Mouse (Mus musculus): ENCODE measurements around the gene Tef.

Gene Tef

DNA sequence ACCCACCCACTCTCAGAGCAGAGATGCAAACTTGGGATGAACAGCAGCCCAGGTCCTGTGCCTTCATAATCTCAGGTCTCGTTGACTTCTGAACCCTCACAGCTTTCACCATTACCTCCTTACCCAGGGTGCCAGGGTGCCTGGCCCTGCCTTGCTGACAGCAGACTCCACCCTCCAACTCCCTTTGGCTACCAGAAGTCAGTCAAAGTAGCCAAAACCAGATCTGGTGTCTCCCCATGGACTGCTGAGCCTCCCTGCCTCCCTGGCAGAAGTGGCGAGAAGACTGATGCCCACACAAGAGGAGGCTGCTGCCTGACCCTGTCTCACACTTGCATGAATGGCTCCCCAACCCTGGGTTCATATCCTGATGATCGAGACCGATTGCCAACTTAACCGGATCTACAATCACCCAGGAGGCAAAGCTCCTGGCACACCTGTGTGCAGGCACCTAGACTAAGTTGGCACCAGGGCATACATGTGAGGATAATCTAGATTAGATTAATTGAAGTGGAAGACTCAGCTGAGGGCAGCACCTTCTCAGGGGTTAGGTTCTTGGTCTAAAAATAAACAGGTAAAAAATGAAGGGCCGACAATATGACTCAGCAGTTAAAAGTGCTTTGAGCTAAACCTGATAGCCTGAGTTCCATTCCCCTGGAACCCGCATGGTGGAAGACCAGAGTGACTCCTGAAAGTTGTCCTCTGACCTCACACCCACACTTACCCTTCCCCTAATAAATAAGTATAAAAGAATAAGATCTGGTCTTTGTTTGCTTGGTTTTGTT lies 26.4 kb downstream of the Tef start:
- no peak for DNase-seq (ENCODE audit: low spot score in 2 of 2)

DNA sequence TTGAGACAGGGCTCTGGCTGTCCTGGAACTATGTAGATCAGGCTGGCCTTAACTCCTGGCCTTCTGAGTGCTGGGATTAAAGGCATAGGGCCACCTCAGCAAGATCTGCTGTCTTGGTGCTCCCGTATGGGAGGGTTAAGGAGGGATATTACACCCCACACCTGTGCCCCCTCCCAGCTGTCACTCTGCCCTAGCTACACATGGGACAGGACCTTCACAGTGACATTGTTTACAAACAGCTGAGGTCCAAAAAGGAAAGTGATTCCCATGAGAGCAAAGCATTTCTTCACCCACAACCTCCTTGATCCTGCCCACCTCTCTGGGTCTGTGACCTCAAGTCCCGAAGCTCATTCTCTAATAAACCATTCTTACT lies 27.0 kb downstream of the Tef start:
- DNase-seq (ENCODE audit: low spot score in 2 of 2): no peak

DNA sequence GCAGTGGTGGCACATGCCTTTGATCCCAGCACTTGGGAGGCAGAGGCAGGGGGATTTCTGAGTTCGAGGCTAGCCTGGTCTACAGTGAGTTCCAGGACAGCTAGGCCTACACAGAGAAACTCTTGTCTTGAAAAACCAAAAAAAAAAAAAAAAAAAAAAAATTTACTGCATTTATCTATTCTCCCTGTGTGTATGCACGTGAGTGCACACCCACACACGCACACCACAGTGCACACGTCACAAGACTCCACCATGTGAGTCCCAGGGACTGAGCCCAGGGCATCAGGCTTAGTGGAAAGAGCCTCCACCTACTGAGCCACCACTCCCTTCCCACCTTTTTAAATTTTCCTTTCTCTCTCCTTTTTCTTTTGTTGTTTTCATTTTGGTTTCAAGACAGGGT lies 28.3 kb downstream of the Tef start:
- DNase-seq (ENCODE audit: low spot score in 2 of 2): no peak

DNA sequence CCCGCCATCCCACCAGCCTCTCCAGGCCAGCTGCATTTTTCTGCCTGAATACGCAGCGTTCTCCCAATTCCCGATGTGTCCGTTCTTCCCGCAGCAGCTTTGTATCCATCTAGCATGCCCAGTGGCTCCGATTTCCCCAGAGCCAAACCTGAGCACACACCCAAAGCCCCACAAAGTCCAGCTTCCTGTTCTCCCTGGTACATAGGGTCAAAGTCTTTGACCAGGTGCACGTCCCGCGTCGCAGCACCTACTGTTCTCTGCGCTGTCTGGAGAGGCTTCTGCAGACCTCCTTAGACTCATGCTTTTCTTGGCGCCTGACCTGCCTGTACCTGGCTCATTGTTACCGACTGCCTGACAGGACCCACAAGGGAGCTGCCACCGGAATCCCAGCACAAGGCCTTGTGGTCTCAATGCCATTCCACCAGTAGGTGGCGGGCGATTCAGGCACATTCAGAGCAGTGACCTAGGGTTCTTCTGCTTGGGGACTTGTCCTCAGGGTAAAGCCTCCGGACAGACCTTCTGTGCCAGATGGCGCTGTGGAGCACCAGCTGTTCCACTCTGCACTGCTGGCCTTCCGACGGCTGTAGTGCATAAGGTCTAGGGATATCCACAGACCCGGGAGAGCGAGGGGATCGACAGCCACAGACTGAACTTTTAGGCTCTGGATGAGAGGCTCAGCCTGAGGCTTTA lies 29.1 kb downstream of the Tef start:
- DNase-seq (ENCODE audit: low spot score in 2 of 2): peak; percentile 78 to 91

DNA sequence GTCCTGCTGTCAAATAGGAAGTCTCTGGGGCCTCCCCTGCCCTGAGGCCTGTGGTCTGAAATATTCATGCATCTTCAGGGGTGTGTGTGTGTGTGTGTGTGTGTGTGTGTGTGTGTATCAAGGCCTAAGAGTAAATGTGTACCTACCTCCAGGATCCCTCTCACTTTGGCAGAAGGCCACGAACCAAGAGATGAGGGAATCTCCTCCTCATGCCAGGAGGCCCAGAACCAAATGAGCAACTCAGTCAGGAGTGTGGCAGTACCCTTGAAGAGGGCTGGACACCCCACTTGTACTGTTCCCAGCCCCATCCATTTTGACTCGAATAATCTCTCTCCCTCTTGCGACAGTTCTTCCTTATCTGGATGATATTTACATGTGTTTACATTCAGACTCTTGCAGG lies 30.0 kb downstream of the Tef start:
- no peak for DNase-seq (ENCODE audit: low spot score in 2 of 2)

DNA sequence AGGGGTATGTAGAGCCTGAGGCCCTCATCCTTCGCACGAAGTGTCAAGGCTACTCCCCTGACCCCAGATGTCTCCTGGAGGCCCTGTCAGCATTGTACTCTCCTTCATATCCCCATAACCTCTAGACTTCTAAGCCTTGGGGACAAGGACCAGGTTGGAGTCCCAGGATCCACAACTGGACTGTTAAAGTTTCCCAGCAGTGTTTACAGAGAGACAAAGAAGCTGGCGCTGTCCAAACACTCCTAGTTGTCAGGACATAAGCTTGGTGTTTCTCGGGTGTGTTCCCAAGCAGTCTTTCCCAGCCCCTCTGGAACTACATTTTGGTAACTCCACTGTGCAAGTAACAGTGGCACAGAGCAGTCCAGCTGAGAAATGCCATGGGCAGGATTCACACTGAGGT lies 31.3 kb downstream of the Tef start:
- DNase-seq (ENCODE audit: low spot score in 2 of 2): no peak

DNA sequence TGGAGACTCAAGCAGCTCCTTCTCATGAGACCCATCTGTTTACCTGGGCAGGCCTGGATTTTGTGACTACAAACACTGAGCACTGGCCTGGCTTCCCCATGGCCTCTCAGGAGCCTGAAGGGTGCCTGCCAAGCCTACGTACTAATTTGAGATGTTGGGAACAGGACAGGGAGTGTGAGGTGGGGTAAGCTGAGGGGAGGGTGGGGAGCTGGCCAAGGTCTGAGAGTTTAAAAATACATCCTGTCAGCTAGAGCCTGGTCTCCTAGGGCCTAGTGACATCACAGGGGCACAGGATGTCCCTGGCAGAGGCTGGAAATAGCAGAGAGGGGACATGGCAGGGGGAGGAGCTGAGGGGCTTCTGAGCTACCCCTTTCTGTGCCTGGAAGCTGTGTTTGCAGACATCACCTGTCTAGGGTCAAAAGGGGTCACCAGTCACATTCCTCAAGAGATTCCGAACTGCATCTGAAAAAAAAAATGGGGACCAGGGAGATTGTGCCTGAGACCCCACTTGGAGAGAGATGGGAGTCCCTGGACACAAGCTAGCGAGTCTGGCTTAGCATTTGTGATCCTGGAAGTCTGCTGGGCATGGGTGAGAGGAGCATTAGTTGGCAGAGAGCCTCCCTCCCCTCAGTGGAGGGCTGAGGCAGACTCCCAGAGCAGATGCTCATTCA lies 32.1 kb downstream of the Tef start:
- no peak for DNase-seq (ENCODE audit: low spot score in 2 of 2)

DNA sequence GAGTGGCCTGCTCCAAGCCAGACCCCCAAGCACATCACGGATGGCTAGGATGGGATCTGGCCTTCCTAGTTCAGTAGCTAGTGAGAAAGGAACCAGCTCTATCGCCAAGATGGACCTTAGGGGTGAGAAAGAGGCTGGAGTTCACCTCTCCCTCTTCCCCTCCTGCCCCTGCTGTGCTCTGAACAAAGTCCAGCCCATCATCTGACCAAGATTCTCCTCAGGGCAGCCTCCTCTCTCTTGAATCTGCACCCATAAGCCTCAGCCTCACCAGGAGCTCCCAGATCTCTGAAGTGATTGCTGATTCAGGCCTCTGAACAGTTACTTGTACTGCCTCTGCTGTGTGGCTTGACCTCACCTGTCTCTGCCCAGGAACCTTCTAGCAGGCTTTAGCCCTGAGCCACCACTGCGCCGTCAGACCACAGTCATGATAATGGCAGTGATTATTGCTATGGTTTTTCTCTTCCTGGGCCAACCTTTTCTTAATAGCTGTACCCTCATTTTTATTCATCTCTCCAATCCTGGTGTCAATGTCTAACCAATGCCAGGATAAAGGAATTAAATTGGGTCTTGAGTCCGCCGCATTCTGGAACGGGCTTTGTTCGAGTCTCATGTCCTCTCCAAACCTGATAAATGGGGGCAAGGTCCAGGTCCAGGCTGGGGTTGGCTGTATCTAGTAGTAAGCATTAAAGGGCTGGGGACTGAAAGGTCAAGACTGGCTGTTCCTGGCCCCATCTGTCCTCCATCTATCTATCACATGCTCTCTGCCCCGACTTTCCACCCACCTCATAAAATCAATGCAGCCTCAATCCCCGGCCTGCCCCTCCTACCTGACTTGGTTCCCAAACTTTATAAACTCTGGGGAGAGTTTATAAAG lies 33.0 kb downstream of the Tef start:
- no peak for DNase-seq (ENCODE audit: low spot score in 2 of 2)

GRCm38 (mm10) chr15:81836124-81836821 lies 34.1 kb downstream of the Tef start:
- peak in 1 of 2 experiments; percentile 34 for DNase-seq (ENCODE audit: low spot score in 2 of 2)

DNA sequence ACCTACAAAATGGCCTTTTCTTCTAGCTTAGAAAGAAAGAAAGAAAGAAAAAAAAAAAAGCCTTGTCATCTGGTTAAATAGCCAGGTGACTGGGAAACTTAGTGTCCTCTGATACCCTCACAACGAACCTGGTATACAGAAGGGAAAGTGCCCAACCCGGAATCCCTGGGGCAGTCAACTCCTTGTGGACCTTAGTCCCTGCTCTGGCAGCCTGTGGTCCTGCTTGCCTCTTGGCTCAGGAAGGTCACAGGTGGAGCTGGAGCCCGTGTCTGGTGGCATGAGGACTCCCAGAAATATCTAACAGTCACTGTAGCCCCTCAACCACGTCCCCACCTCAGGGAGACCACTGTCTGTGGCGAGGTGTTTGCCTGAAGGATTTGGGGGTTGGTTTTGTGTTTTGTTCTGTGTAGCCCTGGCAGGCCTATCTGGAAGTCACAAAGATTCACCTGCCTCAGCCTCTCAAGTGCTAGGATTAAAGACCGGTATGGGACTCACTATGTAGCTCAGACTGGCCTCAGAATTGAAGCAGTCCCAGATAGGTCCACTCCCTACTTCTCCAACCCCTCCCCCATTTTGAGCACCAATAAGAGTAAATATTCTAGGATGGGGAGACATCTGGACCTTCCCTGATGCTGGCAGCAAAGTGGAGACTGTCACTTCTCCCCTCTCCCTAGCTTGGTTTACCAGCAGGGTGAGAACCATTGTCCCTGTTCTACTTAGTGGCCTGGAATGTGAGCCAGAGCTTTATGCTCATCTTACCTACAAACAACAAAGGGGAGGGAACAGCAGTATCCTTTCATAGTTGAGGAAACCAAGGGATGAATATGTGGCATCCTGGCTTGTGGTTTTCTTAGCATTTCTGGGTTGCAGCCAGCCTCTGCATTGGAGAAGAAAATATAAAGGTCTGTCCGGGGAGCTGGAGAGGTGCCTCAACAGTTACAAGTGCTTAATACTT lies 35.0 kb downstream of the Tef start:
- no peak for DNase-seq (ENCODE audit: low spot score in 2 of 2)

DNA sequence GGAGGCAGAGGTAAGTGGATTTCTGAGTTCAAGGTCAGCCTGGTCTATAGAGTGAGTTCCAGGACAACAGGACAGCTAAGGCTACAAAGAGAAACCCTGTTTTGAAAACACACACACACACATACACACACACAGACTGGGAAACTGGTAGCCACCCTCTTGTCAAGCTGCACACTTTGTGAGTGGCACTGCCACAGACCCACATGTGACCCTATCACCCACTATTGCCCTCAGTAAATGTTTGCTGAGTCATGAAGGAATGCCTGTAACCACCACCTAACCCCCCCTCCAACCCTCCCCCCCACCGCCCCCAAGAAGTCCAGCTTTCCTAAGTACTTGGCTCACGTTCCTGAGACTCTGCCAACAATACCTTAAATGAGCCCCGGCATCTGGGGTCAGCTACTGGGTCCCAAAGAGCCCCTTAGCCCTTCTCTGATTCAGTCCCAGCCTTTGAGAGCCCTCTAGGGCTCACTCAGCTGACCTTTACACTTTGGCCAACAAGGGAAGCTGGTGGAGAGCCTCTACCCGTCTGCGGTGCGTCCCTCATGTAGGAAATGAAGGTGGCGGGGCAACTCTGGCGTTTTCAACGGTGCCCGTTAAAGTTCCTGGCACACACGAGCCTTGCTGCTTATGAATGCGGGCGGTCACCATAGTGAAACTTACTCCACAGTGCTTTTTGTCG lies 36.5 kb downstream of the Tef start:
- no peak for DNase-seq (ENCODE audit: low spot score in 2 of 2)

GRCm38 (mm10) chr15:81839634-81840033 lies 37.4 kb downstream of the Tef start:
- peak; percentile 41 to 82 for DNase-seq (ENCODE audit: low spot score in 2 of 2)

DNA sequence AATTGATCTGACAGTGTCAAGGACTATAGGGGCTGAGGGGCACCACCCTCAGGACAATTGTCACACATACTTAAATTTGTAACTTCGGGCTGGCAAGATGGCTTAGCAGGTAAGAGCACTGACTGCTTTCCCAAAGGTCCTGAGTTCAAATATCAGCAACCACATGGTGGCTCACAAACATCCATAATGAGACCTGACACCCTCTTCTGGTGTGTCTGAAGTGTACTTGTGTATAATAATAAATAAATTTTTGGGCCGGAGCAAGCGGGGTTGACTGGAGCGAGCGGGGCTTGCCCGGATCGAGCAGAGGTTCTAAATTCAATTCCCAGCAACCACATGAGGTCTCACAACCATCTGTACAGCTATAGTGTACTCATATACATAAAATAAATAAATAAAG lies 38.1 kb downstream of the Tef start:
- DNase-seq (ENCODE audit: low spot score in 2 of 2): no peak

GRCm38 (mm10) chr15:81842275-81842674 lies 40.1 kb downstream of the Tef start:
- DNase-seq (ENCODE audit: low spot score in 2 of 2): no peak

- no peak for DNase-seq (ENCODE audit: low spot score in 2 of 2)
Measured at GRCm38 (mm10) chr15:81845033-81845625, 42.9 kb downstream of the Tef start.

DNA sequence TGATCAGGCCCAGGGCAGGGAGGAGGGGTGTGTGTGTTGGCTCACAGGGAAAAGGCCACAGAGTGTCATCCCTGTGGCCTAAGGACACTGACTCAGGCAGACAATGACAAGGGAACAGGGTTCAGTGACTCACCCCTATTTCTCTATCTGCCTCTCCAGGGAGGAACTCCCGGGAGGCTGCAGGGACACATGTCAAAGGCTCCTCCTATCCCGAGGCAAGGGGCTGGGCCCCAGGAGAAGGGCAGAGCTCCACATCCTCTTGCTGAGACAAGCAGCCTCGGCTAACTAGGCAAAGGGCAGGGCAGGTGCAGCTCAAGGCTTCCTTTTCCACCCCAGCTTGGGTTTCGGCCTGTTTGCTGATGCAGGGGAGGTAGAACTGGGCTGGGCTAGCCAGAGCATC lies 43.5 kb downstream of the Tef start:
- DNase-seq (ENCODE audit: low spot score in 2 of 2): no peak

DNA sequence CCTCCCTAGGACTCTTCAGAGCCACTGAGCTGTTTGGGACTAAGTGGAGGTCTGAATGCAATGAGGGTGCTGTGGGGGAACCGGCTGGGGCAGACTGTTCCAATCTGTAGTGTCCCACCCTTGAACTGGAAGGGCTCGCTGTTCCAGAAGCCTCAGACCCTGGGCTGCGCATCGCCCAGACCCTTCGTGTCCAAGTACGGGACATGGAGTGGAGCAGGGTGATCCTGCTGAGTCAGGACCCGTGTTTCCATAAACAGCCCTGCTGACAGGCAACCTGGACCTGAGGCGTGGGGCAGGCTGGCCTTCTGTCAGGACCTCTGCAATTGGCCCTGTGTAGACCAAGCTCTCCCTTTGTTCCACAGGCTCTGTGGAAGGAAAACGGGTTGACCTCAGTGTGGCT lies 44.5 kb downstream of the Tef start:
- DNase-seq (ENCODE audit: low spot score in 2 of 2): no peak

DNA sequence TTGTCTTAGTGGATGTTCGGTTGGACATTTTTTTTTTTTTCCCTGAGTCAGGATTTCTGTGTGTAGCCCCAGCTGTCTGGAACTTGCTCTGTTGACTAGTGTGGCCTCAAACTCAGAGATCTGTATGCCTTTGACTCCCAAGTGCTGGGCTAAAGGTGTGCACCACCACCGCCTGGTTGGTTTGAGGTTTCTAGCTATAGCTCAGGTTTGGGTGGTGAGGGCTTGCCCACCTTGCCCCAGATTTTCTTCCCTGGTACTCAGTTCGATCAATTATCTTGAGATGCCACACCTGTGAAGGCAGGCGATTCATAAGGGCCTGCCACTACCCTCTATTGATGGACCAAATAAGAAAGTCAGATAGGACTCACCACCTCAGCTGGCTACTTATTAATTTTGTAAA lies 44.9 kb downstream of the Tef start:
- no peak for DNase-seq (ENCODE audit: low spot score in 2 of 2)

- no peak for DNase-seq (ENCODE audit: low spot score in 2 of 2)
Measured at GRCm38 (mm10) chr15:81847861-81848260, 45.6 kb downstream of the Tef start.
